ENCODE assay signal across 8 mouse cellular contexts in the genomic region with DNA sequence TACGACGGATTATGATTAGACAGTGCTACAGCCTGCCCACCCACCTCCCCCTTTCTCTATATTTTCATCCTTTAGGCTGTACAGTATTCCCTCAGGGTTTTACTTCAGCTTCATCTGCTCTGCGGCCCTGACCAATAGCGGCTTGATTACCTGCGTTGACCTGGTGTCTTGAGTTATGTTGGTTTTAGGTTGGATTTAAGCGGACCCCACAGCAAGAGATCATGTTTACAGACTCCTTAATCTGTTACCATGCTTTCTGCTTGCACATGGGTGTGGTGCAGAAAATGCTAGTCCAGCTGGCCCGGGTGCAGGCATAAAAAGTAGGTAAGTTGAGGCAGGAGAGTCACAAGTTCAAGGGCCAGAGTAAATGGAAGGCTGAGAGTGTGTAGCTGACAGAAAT. TPM values are rescaled to one million over a fixed set of nuclear protein-coding genes. Genes with fewer than 3 reads are reported as not detected.
A peak's percentile ranks its signal among the peaks of the same experiment; 100 is the strongest.
DNase-seq lines count a peak whose midpoint lies in the region; ATAC-seq and TF ChIP-seq lines count a peak whose summit lies in the region.

No protein-coding gene starts in this region.

- no peaks in the 10 kb centered on the region for H3K27me3 ChIP-seq in testis, adult 2 months (ENCODE audit: control insufficient read depth, insufficient read depth, low read length)
- no peaks in the 10 kb centered on the region for H3K27me3 ChIP-seq in liver, embryonic 14.5 days (ENCODE audit: control insufficient read depth, insufficient read depth, low read length)
- H3K27me3 ChIP-seq in kidney, adult 2 months (replicated peaks; ENCODE audit: control insufficient read depth, insufficient read depth, low read length) = no peaks in the 10 kb centered on the region

- peak overlapping the region; percentile 82 for H3K9ac ChIP-seq in liver, embryonic 14.5 days (replicated peaks)

- peaks cover 16% of the 10 kb centered on the region for H3K4me1 ChIP-seq in testis, adult 2 months (ENCODE audit: control insufficient read depth, insufficient read depth, low read length)
- H3K4me1 ChIP-seq in liver, embryonic 14.5 days (replicated peaks; ENCODE audit: control insufficient read depth in 2 of 2, insufficient read depth in 2 of 2, low read length in 1 of 2) = peaks cover 13 to 42% of the 10 kb centered on the region in 2 experiments
- H3K4me1 ChIP-seq in kidney, adult 2 months (ENCODE audit: control insufficient read depth, insufficient read depth, low read length) = peaks cover 17% of the 10 kb centered on the region

- no peak for ATAC-seq in liver, embryonic 14.5 days (ENCODE audit: insufficient read depth)

- no peaks in the 10 kb centered on the region for H3K9me3 ChIP-seq in liver, embryonic 14.5 days (ENCODE audit: control insufficient read depth, low read length)

- no peak for TF ChIP-seq EP300 in liver, embryonic 14.5 days (IDR thresholded peaks at IDR 0.05; ENCODE audit: low read depth)

- H3K4me2 ChIP-seq in liver, embryonic 14.5 days (ENCODE audit: low read depth) = peak overlapping the region; percentile 99

- TF ChIP-seq POLR2A in testis, adult 2 months (IDR thresholded peaks at IDR 0.05; ENCODE audit: control insufficient read depth, low read depth, low read length) = no peak
- no peak for TF ChIP-seq POLR2A in kidney, adult 2 months (IDR thresholded peaks at IDR 0.05; ENCODE audit: low read depth, low read length)

- no peak overlapping the region for H3K4me3 ChIP-seq in testis, adult 2 months (ENCODE audit: control insufficient read depth, low read depth, low read length)
- H3K4me3 ChIP-seq in liver, embryonic 14.5 days (ENCODE audit: insufficient read depth in 1 of 2, low read depth in 2 of 2, low read length in 2 of 2) = peak overlapping the region in 1 of 2 experiments; percentile 97; a peak in 3 of 4 replicates
- no peak overlapping the region for H3K4me3 ChIP-seq in kidney, adult 2 months (ENCODE audit: insufficient read depth, low read depth, low read length)

- no peak for TF ChIP-seq CTCF in testis, adult 2 months (IDR thresholded peaks at IDR 0.05; ENCODE audit: control insufficient read depth, insufficient read depth, insufficient replicate concordance, low read depth, low read length)
- no peak for TF ChIP-seq CTCF in liver, embryonic 14.5 days (IDR thresholded peaks at IDR 0.05; ENCODE audit: low read depth)
- TF ChIP-seq CTCF in kidney, adult 2 months (conservative IDR thresholded peaks at IDR 0.05; ENCODE audit: insufficient read depth, insufficient read length, low read depth, low read length) = no peak

- WGBS in liver, embryonic 14.5 days (ENCODE audit: insufficient replicate concordance) = 79% methylated on average over 7 of the region's 7 CpGs
- WGBS in kidney, adult 2 months = 76% methylated on average over 7 of the region's 7 CpGs

- peak; percentile 49 for DNase-seq in cerebellum, adult 9-11 months
- no peak for DNase-seq in cerebellum, adult 11 months
- no peak for DNase-seq in testis, postnatal 14 days (ENCODE audit: low spot score)
- no peak for DNase-seq in liver, embryonic 14.5 days (ENCODE audit: low read depth in 3 of 3, low spot score in 3 of 3)
- no peak for DNase-seq in urinary bladder, adult 2 months (ENCODE audit: low spot score)
- no peak for DNase-seq in frontal cortex, postnatal 10 days (ENCODE audit: low spot score in 2 of 2)
- no peak for DNase-seq in kidney, adult 2 months

- peak overlapping the region; percentile 83 for H3K27ac ChIP-seq in testis, adult 2 months (ENCODE audit: control insufficient read depth, insufficient read depth, low read depth, low read length)
- peak overlapping the region; percentile 32 for H3K27ac ChIP-seq in liver, embryonic 14.5 days
- no peak overlapping the region; the same call in 1 of the 2 replicates for H3K27ac ChIP-seq in kidney, adult 2 months (ENCODE audit: insufficient read depth, low read depth, low read length)

- H3K36me3 ChIP-seq in testis, adult 2 months (ENCODE audit: control insufficient read depth, insufficient read depth, low read length) = no peaks in the 10 kb centered on the region
- peaks cover 23% of the 10 kb centered on the region for H3K36me3 ChIP-seq in liver, embryonic 14.5 days (replicated peaks; ENCODE audit: control insufficient read depth, insufficient read depth, low read depth)
- H3K36me3 ChIP-seq in kidney, adult 2 months (ENCODE audit: control insufficient read depth, insufficient read depth, low read length) = no peaks in the 10 kb centered on the region

RNA-seq across cellular contexts. Expression of gene Get4, which starts 0.8 kb away (rescaled TPM):
- polyA plus RNA-seq in testis, adult 2 months (2012; rRNA removed) = 117 and 150 TPM in 2 replicates
- 48.6 and 56.8 TPM in 2 replicates for polyA plus RNA-seq in liver, embryonic 14.5 days (2012; rRNA removed)
- 107 and 118 TPM in 2 replicates for polyA plus RNA-seq in liver, embryonic 14.5 days (2014; fragmentation: Nextera tagmentation; extraction: Ambion mirVana)
- 90.8 and 107 TPM in 2 replicates for polyA plus RNA-seq in urinary bladder, adult 2 months (2012; rRNA removed)
- polyA plus RNA-seq in kidney, adult 2 months (2012; rRNA removed) = 79.3 and 96.2 TPM in 2 replicates

RNA-seq across cellular contexts. Expression of gene Sun1, which starts 50.8 kb away (rescaled TPM):
- 114 and 125 TPM in 2 replicates for polyA plus RNA-seq in testis, adult 2 months (2012; rRNA removed)
- polyA plus RNA-seq in liver, embryonic 14.5 days (2012; rRNA removed) = 15.4 and 17.9 TPM in 2 replicates
- 19.9 and 21.2 TPM in 2 replicates for polyA plus RNA-seq in liver, embryonic 14.5 days (2014; fragmentation: Nextera tagmentation; extraction: Ambion mirVana)
- polyA plus RNA-seq in urinary bladder, adult 2 months (2012; rRNA removed) = 91.7 and 94.4 TPM in 2 replicates
- polyA plus RNA-seq in kidney, adult 2 months (2012; rRNA removed) = 40.0 and 41.0 TPM in 2 replicates
